Mouse (Mus musculus): ENCODE results near the gene Cnot10. TPM values are rescaled to one million over a fixed set of nuclear protein-coding genes. Genes with fewer than 3 reads are reported as not detected.

Gene Cnot10
- polyA plus RNA-seq, 1 experiment from 2014 or later, result 64.7 TPM

DNA sequence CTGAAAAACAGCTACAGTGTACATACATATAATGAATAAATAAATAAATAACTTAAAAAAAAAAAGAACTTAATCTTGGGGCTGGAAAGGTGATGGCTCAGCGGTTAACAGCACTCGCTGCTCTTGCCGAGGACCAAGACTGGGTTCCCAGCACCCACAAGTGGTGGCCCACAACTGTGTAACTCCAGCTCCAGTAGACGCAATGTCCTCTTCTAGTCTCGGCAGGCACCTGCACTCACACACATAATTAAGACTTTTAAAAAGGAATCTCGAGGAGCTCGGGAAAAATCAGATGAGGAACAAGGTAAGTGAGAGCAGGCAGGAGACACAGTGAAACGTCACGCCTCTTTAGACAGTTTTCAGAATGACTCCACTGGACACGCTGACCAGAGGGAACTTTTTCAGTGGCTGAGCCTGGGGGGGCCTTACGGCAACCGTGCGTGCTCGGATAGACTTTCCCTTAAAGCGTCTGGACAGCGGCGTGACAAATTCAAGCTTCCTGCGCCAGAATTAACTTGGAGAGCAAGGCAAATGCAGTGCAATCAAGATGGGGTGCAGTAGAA is 717 bp downstream of the Cnot10 start:
- Histone ChIP-seq H3K9ac (ENCODE audit: low read length) (peak overlapping the region; percentile 90), H3K27me3 (ENCODE audit: control insufficient read depth, insufficient read depth, low read depth, low read length) (peaks cover 10% of the 10 kb centered on the region), H3K4me3 (ENCODE audit: low read length) (peak overlapping the region; percentile 79), H3K36me3 (ENCODE audit: control insufficient read depth, insufficient read depth, low read length) (no peaks in the 10 kb centered on the region), H3K27ac (ENCODE audit: low read length) (peak overlapping the region; percentile 89), H3K4me1 (replicated peaks; ENCODE audit: control insufficient read depth, insufficient read depth, low read length) (peaks cover 11% of the 10 kb centered on the region), H3K9me3 (ENCODE audit: control insufficient read depth, low read length) (no peaks in the 10 kb centered on the region), H3K4me2 (ENCODE audit: low read depth, low read length) (peak overlapping the region; percentile 93)
- no peak; the same call in 1 of the 2 replicates for ATAC-seq (ENCODE audit: low read depth)
- 11% methylated on average over 18 of the region's 18 CpGs for WGBS

DNA sequence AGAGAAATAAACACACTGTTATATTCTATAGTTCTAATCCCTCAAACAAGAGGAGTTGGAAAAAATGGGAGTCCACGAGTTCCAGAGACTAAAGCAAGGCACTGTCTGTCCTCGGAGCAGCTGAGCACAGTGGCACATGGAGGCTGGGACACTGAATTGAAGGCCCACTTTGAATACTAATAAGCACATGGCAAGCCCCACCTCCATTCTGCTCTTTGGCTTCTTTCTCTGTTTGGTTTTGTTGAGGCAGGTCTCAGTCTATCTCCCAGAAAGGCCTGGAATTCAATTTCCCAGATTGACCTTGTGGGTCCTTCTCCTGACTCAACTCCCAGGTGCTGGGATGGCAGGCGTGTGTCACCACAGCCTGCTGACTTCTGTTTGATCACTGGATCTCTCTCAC is 3.2 kb downstream of the Cnot10 start:
- H3K4me1 ChIP-seq (replicated peaks; ENCODE audit: control insufficient read depth, insufficient read depth, low read length), result peaks cover 18% of the 10 kb centered on the region
- H3K9me3 ChIP-seq (ENCODE audit: control insufficient read depth, low read length), result no peaks in the 10 kb centered on the region
- H3K4me2 ChIP-seq (ENCODE audit: low read depth, low read length), result no peak overlapping the region
- no peak for ATAC-seq (ENCODE audit: low read depth)
- no peaks in the 10 kb centered on the region for H3K36me3 ChIP-seq (ENCODE audit: control insufficient read depth, insufficient read depth, low read length)
- no peak overlapping the region for H3K9ac ChIP-seq (ENCODE audit: low read length)
- H3K27me3 ChIP-seq (ENCODE audit: control insufficient read depth, insufficient read depth, low read depth, low read length), result no peaks in the 10 kb centered on the region
- H3K4me3 ChIP-seq (ENCODE audit: low read length), result no peak overlapping the region
- H3K27ac ChIP-seq (ENCODE audit: low read length), result no peak overlapping the region
- 80% methylated on average over 3 of the region's 3 CpGs for WGBS

DNA sequence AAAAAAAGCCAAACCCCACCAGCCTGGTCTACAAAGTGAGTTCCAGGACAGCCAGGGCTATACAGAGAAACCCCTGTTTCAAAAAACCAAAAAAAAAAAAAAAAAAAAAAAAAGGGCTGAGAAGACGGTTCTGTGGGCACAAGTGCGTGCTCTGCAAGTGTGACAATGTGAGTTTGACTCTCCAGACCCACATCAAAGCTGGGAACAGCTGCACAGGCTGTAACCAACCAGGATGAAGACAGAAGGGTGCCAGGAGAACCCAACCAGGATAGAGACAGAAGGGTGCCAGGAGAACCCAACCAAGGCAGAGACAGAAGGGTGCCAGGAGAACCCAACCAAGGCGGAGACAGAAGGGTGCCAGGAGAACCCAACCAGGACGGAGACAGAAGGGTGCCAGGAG is 3.8 kb downstream of the Cnot10 start:
- H3K4me3 ChIP-seq (ENCODE audit: low read length), result no peak overlapping the region
- ATAC-seq (ENCODE audit: low read depth), result no peak
- 84% methylated on average over 4 of the region's 4 CpGs for WGBS
- no peaks in the 10 kb centered on the region for H3K27me3 ChIP-seq (ENCODE audit: control insufficient read depth, insufficient read depth, low read depth, low read length)
- peaks cover 4% of the 10 kb centered on the region for H3K36me3 ChIP-seq (ENCODE audit: control insufficient read depth, insufficient read depth, low read length)
- H3K9me3 ChIP-seq (ENCODE audit: control insufficient read depth, low read length), result no peaks in the 10 kb centered on the region
- no peak overlapping the region for H3K4me2 ChIP-seq (ENCODE audit: low read depth, low read length)
- no peak overlapping the region for H3K9ac ChIP-seq (ENCODE audit: low read length)
- H3K4me1 ChIP-seq (replicated peaks; ENCODE audit: control insufficient read depth, insufficient read depth, low read length), result peaks cover 18% of the 10 kb centered on the region
- H3K27ac ChIP-seq (ENCODE audit: low read length), result no peak overlapping the region

DNA sequence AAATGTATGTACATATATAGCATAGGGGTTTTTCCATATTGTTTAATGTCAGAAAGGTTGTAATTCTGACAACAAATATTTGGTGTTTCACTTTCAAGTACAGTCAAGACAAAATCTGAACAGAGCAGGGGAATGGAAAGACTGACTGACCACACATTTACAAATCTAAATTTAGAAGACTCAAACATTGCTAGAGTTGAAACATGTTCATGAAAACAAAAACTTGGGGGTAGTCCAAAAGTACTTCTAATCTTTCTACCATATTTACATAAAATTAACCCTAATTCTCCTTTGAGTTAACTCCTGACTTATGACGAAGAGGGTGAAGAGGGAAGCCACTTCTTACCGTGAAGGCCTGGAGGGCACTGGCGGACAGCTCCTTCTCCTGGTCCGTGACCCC is 7.7 kb downstream of the Cnot10 start:
- peaks cover 6% of the 10 kb centered on the region for H3K4me1 ChIP-seq (replicated peaks; ENCODE audit: control insufficient read depth, insufficient read depth, low read length)
- H3K36me3 ChIP-seq (ENCODE audit: control insufficient read depth, insufficient read depth, low read length), result peaks cover 25% of the 10 kb centered on the region
- peak; percentile 38; the same call in 1 of the 2 replicates for ATAC-seq (ENCODE audit: low read depth)
- H3K27ac ChIP-seq (ENCODE audit: low read length), result peak overlapping the region; percentile 73
- H3K4me3 ChIP-seq (ENCODE audit: low read length), result no peak overlapping the region
- no peak overlapping the region for H3K4me2 ChIP-seq (ENCODE audit: low read depth, low read length)
- H3K9me3 ChIP-seq (ENCODE audit: control insufficient read depth, low read length), result no peaks in the 10 kb centered on the region
- H3K27me3 ChIP-seq (ENCODE audit: control insufficient read depth, insufficient read depth, low read depth, low read length), result no peaks in the 10 kb centered on the region
- WGBS, result 41% methylated on average over 4 of the region's 4 CpGs
- H3K9ac ChIP-seq (ENCODE audit: low read length), result no peak overlapping the region

DNA sequence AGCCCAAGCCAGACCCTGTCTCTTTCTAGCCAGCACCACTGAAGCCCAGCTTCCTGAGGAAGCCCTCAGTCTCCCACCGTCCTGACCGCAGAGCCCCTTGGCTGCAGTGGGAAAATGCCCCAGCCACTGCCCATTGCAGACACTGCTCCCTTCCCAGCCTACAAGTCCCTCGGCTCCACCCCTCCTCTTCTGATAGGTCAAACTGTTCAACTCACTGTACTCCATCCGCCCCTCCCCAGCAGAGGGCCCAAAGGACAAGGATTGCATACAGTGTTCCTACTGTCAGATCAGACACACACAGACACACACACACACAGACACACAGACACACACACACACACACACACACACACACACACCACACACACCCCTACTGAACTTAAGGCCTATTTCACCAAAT is 13.3 kb downstream of the Cnot10 start:
- Histone ChIP-seq H3K9me3 (ENCODE audit: control insufficient read depth, low read length) (no peaks in the 10 kb centered on the region), H3K4me2 (ENCODE audit: low read depth, low read length) (no peak overlapping the region), H3K27ac (ENCODE audit: low read length) (no peak overlapping the region), H3K4me3 (ENCODE audit: low read length) (no peak overlapping the region), H3K9ac (ENCODE audit: low read length) (no peak overlapping the region), H3K4me1 (replicated peaks; ENCODE audit: control insufficient read depth, insufficient read depth, low read length) (no peaks in the 10 kb centered on the region), H3K36me3 (ENCODE audit: control insufficient read depth, insufficient read depth, low read length) (peaks cover 47% of the 10 kb centered on the region), H3K27me3 (ENCODE audit: control insufficient read depth, insufficient read depth, low read depth, low read length) (no peaks in the 10 kb centered on the region)
- 0 out of 2 replicates have a peak, but pooled peaks have one; percentile 36 for ATAC-seq (ENCODE audit: low read depth)
- 73% methylated on average over 4 of the region's 4 CpGs for WGBS

DNA sequence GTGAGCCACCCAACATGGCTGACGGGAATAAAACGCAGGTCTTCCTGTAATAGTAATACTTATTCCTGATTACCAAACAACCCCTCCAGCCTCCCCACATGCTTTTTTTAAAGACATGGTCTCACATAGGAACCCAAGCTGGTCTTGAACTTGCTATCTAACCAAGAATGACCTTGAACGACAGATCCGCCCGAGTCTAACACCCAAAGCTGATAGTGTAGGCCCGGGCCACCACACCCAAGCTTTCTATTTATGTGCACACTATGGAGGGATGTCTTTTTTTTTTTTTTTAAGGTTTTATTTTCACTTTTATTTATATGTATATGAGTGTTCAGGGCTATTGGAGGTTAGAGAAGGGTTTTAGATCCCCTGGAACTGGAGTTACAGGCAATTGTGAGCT is 15.8 kb downstream of the Cnot10 start:
- 96% methylated on average over 6 of the region's 6 CpGs for WGBS

DNA sequence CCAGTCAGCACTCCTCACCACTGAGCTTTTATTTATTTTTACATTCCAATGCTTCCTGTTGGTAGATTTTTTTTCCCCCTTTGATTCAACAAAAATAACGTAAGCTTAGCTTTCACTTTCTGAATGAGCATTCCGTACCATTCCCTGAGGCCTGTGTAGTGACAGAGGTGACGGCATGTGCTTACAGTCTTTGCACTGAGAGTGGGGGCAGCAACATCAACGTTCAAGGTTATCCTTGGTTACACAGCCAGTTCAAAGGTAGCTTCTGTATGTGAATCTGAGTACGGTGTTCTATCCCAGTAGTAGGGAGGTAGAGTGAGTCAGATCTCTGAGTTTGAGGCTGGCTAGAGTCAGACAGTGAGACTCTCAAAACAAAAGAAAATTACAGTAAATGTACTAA is 18.8 kb downstream of the Cnot10 start:
- WGBS, result 86% methylated on average over 5 of the region's 5 CpGs
- Histone ChIP-seq H3K36me3 (ENCODE audit: control insufficient read depth, insufficient read depth, low read length) (peaks cover 44% of the 10 kb centered on the region), H3K4me2 (ENCODE audit: low read depth, low read length) (no peak overlapping the region), H3K9me3 (ENCODE audit: control insufficient read depth, low read length) (no peaks in the 10 kb centered on the region), H3K4me3 (ENCODE audit: low read length) (no peak overlapping the region), H3K9ac (ENCODE audit: low read length) (no peak overlapping the region), H3K27ac (ENCODE audit: low read length) (no peak overlapping the region), H3K27me3 (ENCODE audit: control insufficient read depth, insufficient read depth, low read depth, low read length) (no peaks in the 10 kb centered on the region), H3K4me1 (replicated peaks; ENCODE audit: control insufficient read depth, insufficient read depth, low read length) (no peaks in the 10 kb centered on the region)
- ATAC-seq (ENCODE audit: low read depth), result no peak

More for the DNA sequence above, 15.8 kb downstream of the Cnot10 start:
- H3K4me3 ChIP-seq (ENCODE audit: low read length), result no peak overlapping the region
- ATAC-seq (ENCODE audit: low read depth), result no peak
- H3K4me2 ChIP-seq (ENCODE audit: low read depth, low read length), result no peak overlapping the region
- H3K9ac ChIP-seq (ENCODE audit: low read length), result no peak overlapping the region
- peaks cover 49% of the 10 kb centered on the region for H3K36me3 ChIP-seq (ENCODE audit: control insufficient read depth, insufficient read depth, low read length)
- H3K4me1 ChIP-seq (replicated peaks; ENCODE audit: control insufficient read depth, insufficient read depth, low read length), result no peaks in the 10 kb centered on the region
- no peaks in the 10 kb centered on the region for H3K9me3 ChIP-seq (ENCODE audit: control insufficient read depth, low read length)
- H3K27me3 ChIP-seq (ENCODE audit: control insufficient read depth, insufficient read depth, low read depth, low read length), result no peaks in the 10 kb centered on the region
- H3K27ac ChIP-seq (ENCODE audit: low read length), result no peak overlapping the region

DNA sequence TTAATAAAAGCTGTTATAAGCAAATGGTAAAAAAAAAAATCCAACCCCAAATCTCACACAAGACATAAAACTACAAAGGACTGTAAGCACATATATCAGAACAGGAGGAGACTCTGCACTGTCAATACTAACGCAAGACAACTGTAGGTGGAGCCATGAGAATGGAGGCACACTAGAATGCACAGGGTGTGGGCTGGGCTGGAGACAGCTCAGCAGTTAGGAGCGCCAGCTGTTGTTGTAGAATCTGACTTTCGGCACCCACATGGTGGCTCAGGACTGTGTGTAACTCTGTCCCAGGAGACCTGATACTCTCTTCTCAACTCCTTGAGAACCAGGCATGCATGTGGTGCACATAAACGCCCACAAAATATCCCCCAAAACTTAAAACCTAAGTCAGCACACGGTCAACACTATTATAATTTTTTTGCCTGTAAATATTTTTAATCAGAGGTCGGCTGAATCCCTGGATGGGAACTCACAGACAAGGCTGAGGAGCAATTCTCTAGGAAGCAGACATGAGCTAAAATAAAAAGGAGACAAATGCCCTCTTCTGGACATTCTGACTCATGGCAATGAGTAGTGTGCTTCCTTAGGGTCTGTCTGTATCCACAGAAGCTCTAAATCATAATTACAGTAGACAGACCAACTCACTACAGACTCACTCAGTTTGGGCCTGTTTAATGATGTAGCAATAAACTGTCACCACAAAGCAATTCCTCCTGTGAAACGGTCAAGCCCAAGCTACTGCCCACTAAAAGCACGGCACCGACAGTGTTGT is 25.6 kb downstream of the Cnot10 start:
- H3K4me1 ChIP-seq (replicated peaks; ENCODE audit: control insufficient read depth, insufficient read depth, low read length), result no peaks in the 10 kb centered on the region
- no peak overlapping the region for H3K27ac ChIP-seq (ENCODE audit: low read length)
- no peak for ATAC-seq (ENCODE audit: low read depth)
- H3K9ac ChIP-seq (ENCODE audit: low read length), result no peak overlapping the region
- no peak overlapping the region for H3K4me3 ChIP-seq (ENCODE audit: low read length)
- H3K9me3 ChIP-seq (ENCODE audit: control insufficient read depth, low read length), result no peaks in the 10 kb centered on the region
- H3K27me3 ChIP-seq (ENCODE audit: control insufficient read depth, insufficient read depth, low read depth, low read length), result no peaks in the 10 kb centered on the region
- H3K36me3 ChIP-seq (ENCODE audit: control insufficient read depth, insufficient read depth, low read length), result peaks cover 38% of the 10 kb centered on the region
- WGBS, result 82% methylated on average over 9 of the region's 9 CpGs
- no peak overlapping the region for H3K4me2 ChIP-seq (ENCODE audit: low read depth, low read length)

DNA sequence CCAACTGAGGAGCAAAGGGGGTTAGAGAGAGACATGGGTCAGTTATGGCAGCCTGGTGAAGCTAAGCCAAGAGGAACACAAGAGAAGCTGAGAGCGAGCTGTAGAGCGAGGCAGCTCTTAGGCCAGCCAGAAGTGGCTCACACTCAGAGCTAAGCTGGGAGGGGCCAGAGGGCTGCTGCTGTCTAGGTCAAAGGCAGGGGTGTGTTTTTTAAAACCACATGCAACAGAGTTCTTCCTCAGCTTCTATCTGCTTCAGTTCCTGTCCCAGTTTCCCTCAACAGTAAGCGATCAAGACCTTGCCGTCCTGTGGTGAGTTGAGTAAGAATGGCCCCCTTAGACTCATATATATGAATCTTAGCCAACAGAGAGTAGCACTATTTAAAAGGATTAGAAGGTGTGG is 27.0 kb downstream of the Cnot10 start:
- 89% methylated on average over 4 of the region's 4 CpGs for WGBS
- ATAC-seq (ENCODE audit: low read depth), result no peak

More for the DNA sequence above, 27.0 kb downstream of the Cnot10 start:
- peaks cover 45% of the 10 kb centered on the region for H3K36me3 ChIP-seq (ENCODE audit: control insufficient read depth, insufficient read depth, low read length)
- H3K4me2 ChIP-seq (ENCODE audit: low read depth, low read length), result no peak overlapping the region
- H3K4me3 ChIP-seq (ENCODE audit: low read length), result no peak overlapping the region
- no peak overlapping the region for H3K27ac ChIP-seq (ENCODE audit: low read length)
- no peaks in the 10 kb centered on the region for H3K9me3 ChIP-seq (ENCODE audit: control insufficient read depth, low read length)
- H3K4me1 ChIP-seq (replicated peaks; ENCODE audit: control insufficient read depth, insufficient read depth, low read length), result no peaks in the 10 kb centered on the region
- H3K27me3 ChIP-seq (ENCODE audit: control insufficient read depth, insufficient read depth, low read depth, low read length), result no peaks in the 10 kb centered on the region
- no peak overlapping the region for H3K9ac ChIP-seq (ENCODE audit: low read length)

Data from lung, embryonic 16.5 days (tissue).